Mouse (Mus musculus) CH12.LX (cell line): ENCODE results near the gene Cyp27a1.

Experiments used
- CHD1 ChIP-seq: IDR thresholded peaks from 2 replicates; pipeline ENCODE4 v1.6.1; 2012; ENCODE audit warnings: low read depth, low read length, improper control_type of control experiment, inconsistent platforms
- CTCF ChIP-seq, 2 experiments: IDR thresholded peaks in 1 of 2; conservative IDR thresholded peaks in 1 of 2; 2 replicates each; pipeline ENCODE4 v1.5.1; 2011 to 2012; ENCODE audit warnings: low read depth in 2 of 2, low read length in 2 of 2, improper control_type of control experiment in 1 of 2, inconsistent platforms in 1 of 2, mild to moderate bottlenecking in 1 of 2, moderate library complexity in 1 of 2
- EP300 ChIP-seq: IDR thresholded peaks from 2 replicates; pipeline ENCODE4 v1.6.1; 2011; ENCODE audit warnings: low read length, improper control_type of control experiment
- HCFC1 ChIP-seq: IDR thresholded peaks from 2 replicates; pipeline ENCODE4 v1.6.1; 2012; ENCODE audit warnings: low read depth, mild to moderate bottlenecking, inconsistent platforms, low read length, improper control_type of control experiment
- JUND ChIP-seq: conservative IDR thresholded peaks from 2 replicates; pipeline ENCODE4 v1.6.1; 2011; ENCODE audit warnings: low read depth, low read length, improper control_type of control experiment
- MAX ChIP-seq: IDR thresholded peaks from 2 replicates; pipeline ENCODE4 v1.6.1; 2011; ENCODE audit warnings: low read length, improper control_type of control experiment
- NELFE ChIP-seq: IDR thresholded peaks from 2 replicates; pipeline ENCODE4 v1.6.1; 2011; ENCODE audit warnings: low read depth, low read length, improper control_type of control experiment
- PAX5 ChIP-seq: IDR thresholded peaks from 2 replicates; pipeline ENCODE4 v1.6.1; 2012; ENCODE audit warnings: low read length, inconsistent platforms, mixed read lengths
- POLR2A ChIP-seq: IDR thresholded peaks from 2 replicates; pipeline ENCODE4 v1.6.1; 2011; ENCODE audit warnings: low read depth, mild to moderate bottlenecking, improper control_type of control experiment, low read length
- TBP ChIP-seq: conservative IDR thresholded peaks from 2 replicates; pipeline ENCODE4 v1.6.1; 2011; ENCODE audit warnings: low read depth, low read length, improper control_type of control experiment
- TCF12 ChIP-seq: IDR thresholded peaks from 2 replicates; pipeline ENCODE4 v1.6.1; 2014; ENCODE audit warnings: low read depth, mild to moderate bottlenecking, inconsistent platforms, low read length, improper control_type of control experiment

GRCm38 (mm10) chr1:74728446-74728845, 15.1 kb downstream of the Cyp27a1 start:
- TF ChIP-seq CTCF (conservative IDR thresholded peaks at IDR 0.05 in 1 of 2, IDR thresholded peaks at IDR 0.05 in 1 of 2; ENCODE audit: low read depth in 2 of 2, low read length in 2 of 2) (no peak), JUND (no peak), TBP (no peak), MAX (no peak), POLR2A (no peak), PAX5 (no peak), NELFE (no peak), HCFC1 (no peak), CHD1 (no peak), EP300 (no peak), TCF12 (no peak)
